Mouse (Mus musculus) liver, adult 2 months (tissue): ENCODE measurements around the gene Gabbr1.

Experiments
- CTCF ChIP-seq: fragments of 200-500 bp; IDR thresholded peaks from 2 replicates; pipeline ENCODE4 v1.5.1; 2011; ENCODE audit warnings: low read depth, low read length, control low read depth
- POLR2A ChIP-seq: fragments of 200-500 bp; IDR thresholded peaks from 2 replicates; pipeline ENCODE4 v1.6.1; 2011; ENCODE audit warnings: low read length, control low read depth; ENCODE audit not compliant: insufficient read depth; ENCODE audit errors: extremely low read depth

DNA sequence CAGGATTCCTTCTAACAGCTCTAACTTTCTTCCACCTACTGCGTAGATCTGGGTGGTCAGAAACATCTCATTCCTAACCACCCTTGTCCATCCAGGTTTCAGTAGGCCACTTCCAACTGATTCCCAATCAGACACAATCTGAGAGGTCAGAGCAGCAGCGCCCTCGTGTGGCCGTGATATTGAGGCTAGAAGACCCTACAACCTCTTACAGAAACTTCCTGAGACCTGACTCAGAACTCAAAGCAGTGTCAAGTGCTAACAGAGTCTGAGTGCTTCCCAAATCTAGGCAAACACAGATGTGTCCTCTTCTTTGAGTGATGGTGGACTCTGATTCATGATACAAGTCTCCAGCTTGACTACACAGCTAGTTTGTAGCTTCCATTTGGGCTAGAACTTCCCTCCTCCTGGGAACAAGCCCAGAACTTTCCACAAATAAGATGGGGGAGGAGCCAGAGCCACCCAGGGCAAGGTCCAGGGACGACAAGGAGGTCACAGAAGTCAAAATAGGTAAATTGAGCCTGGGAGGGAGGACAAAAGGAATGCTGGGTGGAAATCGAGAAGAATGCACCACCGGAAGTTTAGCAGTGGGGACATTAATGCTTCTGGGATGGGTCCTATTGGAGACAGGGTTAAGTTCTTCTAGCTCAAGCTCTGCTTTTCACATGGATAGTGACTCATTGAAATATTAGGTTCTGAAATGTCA is 48.6 kb upstream of the Gabbr1 start:
- TF ChIP-seq POLR2A (no peak), CTCF (peak; percentile 76)
